Mouse (Mus musculus) limb, embryonic 13.5 days (tissue): Measurements from ENCODE around the gene C9. TPM values are rescaled to one million over a fixed set of nuclear protein-coding genes. Genes with fewer than 3 reads are reported as not detected.

ENCODE experiments used
- ATAC-seq: fragments of 200-750 bp; cut with Nextera tagmentation; 2 replicates; pipeline ENCODE4 v1.8.0; 2017; ENCODE audit warnings: low read depth, moderate number of reproducible peaks, moderate TSS enrichment; ENCODE audit not compliant: low FRiP score
- H3K27ac ChIP-seq: fragments of 300-500 bp; sonication (generic); 2 replicates; pipeline ENCODE4 v1.5.1; 2015; ENCODE audit warnings: inconsistent platforms, mild to moderate bottlenecking, moderate library complexity
- H3K27me3 ChIP-seq: fragments of 300-500 bp; sonication (generic); 2 replicates; pipeline ENCODE4 v1.6.1; 2015; ENCODE audit warnings: mild to moderate bottlenecking, inconsistent platforms
- H3K36me3 ChIP-seq: fragments of 300-500 bp; sonication (generic); 2 replicates; pipeline ENCODE4 v1.6.1; 2015; ENCODE audit warnings: inconsistent platforms, mild to moderate bottlenecking, moderate library complexity
- H3K4me1 ChIP-seq: fragments of 300-500 bp; sonication (generic); 2 replicates; pipeline ENCODE4 v1.6.1; 2015; ENCODE audit warnings: inconsistent platforms
- H3K4me2 ChIP-seq: fragments of 300-500 bp; sonication (generic); replicated peaks from 2 replicates; pipeline ENCODE4 v1.6.1; 2015; ENCODE audit warnings: inconsistent platforms, mild to moderate bottlenecking, moderate library complexity
- H3K4me3 ChIP-seq: fragments of 300-500 bp; sonication (generic); 2 replicates; pipeline ENCODE4 v1.5.1; 2015; ENCODE audit warnings: moderate library complexity, mild to moderate bottlenecking, inconsistent platforms
- H3K9ac ChIP-seq: fragments of 300-500 bp; sonication (generic); 2 replicates; pipeline ENCODE4 v1.6.1; 2015; ENCODE audit warnings: mild to moderate bottlenecking, inconsistent platforms
- H3K9me3 ChIP-seq: fragments of 300-500 bp; sonication (generic); 2 replicates; pipeline ENCODE4 v1.6.1; 2016; ENCODE audit warnings: inconsistent platforms
- WGBS: fragments of 180-500 bp; shearing (Covaris S2); methylation state at CpG from one replicate; pipeline ENCODE4 v1.1.7; 2015; 5-methylcytosine and 5-hydroxymethylcytosine counted together
- polyA plus RNA-seq: library from polyadenylated mRNA; unstranded; fragments of >200 nt; fragmentation: Nextera tagmentation; extraction: Ambion mirVana; gene quantifications from 2 replicates; pipeline ENCODE4 v1.2.1, GENCODE M21; 2015

The C9 gene
- not detected in 2 replicates for polyA plus RNA-seq

GRCm38 (mm10) chr15:6445135-6445534, at the start of gene C9:
Gene C9, plus strand, starts transcription at chr15:6445327.
- no peak within 1 kb of the TSS for H3K9ac ChIP-seq
- no peak within 1 kb of the TSS for H3K4me2 ChIP-seq
- H3K27me3 ChIP-seq: no peaks in the 10 kb centered on the region
- no peak within 1 kb of the TSS for H3K4me3 ChIP-seq
- ATAC-seq: no peak
- 70% methylated on average over 2 of the region's 2 CpGs for WGBS
- peaks cover 5% of the 10 kb centered on the region; the same call in 1 of the 2 replicates for H3K36me3 ChIP-seq
- no peaks in the 10 kb centered on the region for H3K9me3 ChIP-seq
- peaks cover 12% of the 10 kb centered on the region for H3K4me1 ChIP-seq
- no peak within 1 kb of the TSS for H3K27ac ChIP-seq

GRCm38 (mm10) chr15:6398211-6398610, 46.9 kb upstream of the C9 start:
- ATAC-seq: no peak
- H3K36me3 ChIP-seq: peaks cover 21% of the 10 kb centered on the region

GRCm38 (mm10) chr15:6398881-6399280, 46.2 kb upstream of the C9 start:
- H3K36me3 ChIP-seq: peaks cover 15% of the 10 kb centered on the region
- peaks cover 1% of the 10 kb centered on the region for H3K4me1 ChIP-seq
- ATAC-seq: no peak
- H3K9ac ChIP-seq: no peak overlapping the region
- H3K27me3 ChIP-seq: no peaks in the 10 kb centered on the region
- no peak overlapping the region for H3K27ac ChIP-seq
- H3K9me3 ChIP-seq: no peaks in the 10 kb centered on the region
- no peak overlapping the region for H3K4me3 ChIP-seq
- 53% methylated on average over 6 of the region's 6 CpGs for WGBS
- no peak overlapping the region for H3K4me2 ChIP-seq

More at GRCm38 (mm10) chr15:6398211-6398610, 46.9 kb upstream of the C9 start:
- Histone ChIP-seq H3K27ac (no peak overlapping the region), H3K9ac (no peak overlapping the region), H3K4me1 (no peaks in the 10 kb centered on the region), H3K9me3 (no peaks in the 10 kb centered on the region), H3K4me3 (no peak overlapping the region), H3K27me3 (no peaks in the 10 kb centered on the region), H3K4me2 (no peak overlapping the region)
- 83% methylated on average over 4 of the region's 4 CpGs for WGBS

GRCm38 (mm10) chr15:6400115-6400514, 45.0 kb upstream of the C9 start:
- peaks cover 8% of the 10 kb centered on the region for H3K4me1 ChIP-seq
- ATAC-seq: no peak
- no peaks in the 10 kb centered on the region for H3K27me3 ChIP-seq
- no peak overlapping the region for H3K27ac ChIP-seq
- peaks cover 12% of the 10 kb centered on the region for H3K36me3 ChIP-seq
- H3K9ac ChIP-seq: no peak overlapping the region
- H3K4me2 ChIP-seq: no peak overlapping the region
- H3K4me3 ChIP-seq: no peak overlapping the region
- WGBS: 60% methylated on average over 8 of the region's 8 CpGs
- no peaks in the 10 kb centered on the region for H3K9me3 ChIP-seq

- Histone ChIP-seq H3K36me3 (peaks cover 15% of the 10 kb centered on the region), H3K9me3 (no peaks in the 10 kb centered on the region), H3K4me3 (no peak overlapping the region), H3K9ac (no peak overlapping the region), H3K27me3 (no peaks in the 10 kb centered on the region), H3K4me1 (peaks cover 11% of the 10 kb centered on the region), H3K27ac (no peak overlapping the region), H3K4me2 (no peak overlapping the region)
- 87% methylated on average over 2 of the region's 2 CpGs for WGBS
- no peak for ATAC-seq
Measured at GRCm38 (mm10) chr15:6402433-6402832, 42.7 kb upstream of the C9 start.

GRCm38 (mm10) chr15:6404172-6404571, 41.0 kb upstream of the C9 start:
- peak; percentile 90 for ATAC-seq
- Histone ChIP-seq H3K4me1 (peaks cover 11% of the 10 kb centered on the region), H3K9ac (no peak overlapping the region), H3K36me3 (peaks cover 13% of the 10 kb centered on the region), H3K27me3 (no peaks in the 10 kb centered on the region), H3K4me2 (no peak overlapping the region), H3K4me3 (no peak overlapping the region), H3K27ac (no peak overlapping the region), H3K9me3 (no peaks in the 10 kb centered on the region)
- 52% methylated on average over 5 of the region's 5 CpGs for WGBS

- no peak overlapping the region for H3K27ac ChIP-seq
- no peak overlapping the region for H3K9ac ChIP-seq
- H3K4me2 ChIP-seq: no peak overlapping the region
- no peak for ATAC-seq
- no peaks in the 10 kb centered on the region for H3K27me3 ChIP-seq
- no peak overlapping the region for H3K4me3 ChIP-seq
- H3K36me3 ChIP-seq: peaks cover 13% of the 10 kb centered on the region
- no peaks in the 10 kb centered on the region for H3K9me3 ChIP-seq
- WGBS: 85% methylated on average over 6 of the region's 6 CpGs
- H3K4me1 ChIP-seq: peaks cover 11% of the 10 kb centered on the region
Measured at GRCm38 (mm10) chr15:6406771-6407170, 38.4 kb upstream of the C9 start.

- Histone ChIP-seq H3K27me3 (no peaks in the 10 kb centered on the region), H3K9me3 (no peaks in the 10 kb centered on the region), H3K27ac (no peak overlapping the region), H3K4me1 (peaks cover 8% of the 10 kb centered on the region), H3K4me3 (no peak overlapping the region), H3K9ac (no peak overlapping the region), H3K36me3 (peaks cover 13% of the 10 kb centered on the region), H3K4me2 (no peak overlapping the region)
- no peak for ATAC-seq
- 73% methylated on average over 8 of the region's 8 CpGs for WGBS
Measured at GRCm38 (mm10) chr15:6409031-6409430, 36.1 kb upstream of the C9 start.

- Histone ChIP-seq H3K9me3 (no peaks in the 10 kb centered on the region), H3K27ac (no peak overlapping the region), H3K36me3 (peaks cover 17% of the 10 kb centered on the region), H3K27me3 (no peaks in the 10 kb centered on the region), H3K4me2 (no peak overlapping the region), H3K4me3 (no peak overlapping the region), H3K9ac (no peak overlapping the region), H3K4me1 (0 out of 2 replicates have a peak, but pooled peaks cover 3% of the 10 kb centered on the region)
- no peak for ATAC-seq
- WGBS: 88% methylated on average over 3 of the region's 3 CpGs
Measured at GRCm38 (mm10) chr15:6410161-6410560, 35.0 kb upstream of the C9 start.

- Histone ChIP-seq H3K4me3 (no peak overlapping the region), H3K4me2 (no peak overlapping the region), H3K4me1 (0 out of 2 replicates have a peak, but pooled peaks cover 3% of the 10 kb centered on the region), H3K36me3 (peaks cover 20% of the 10 kb centered on the region), H3K9ac (no peak overlapping the region), H3K27ac (no peak overlapping the region), H3K9me3 (no peaks in the 10 kb centered on the region), H3K27me3 (no peaks in the 10 kb centered on the region)
- WGBS: 88% methylated on average over 6 of the region's 6 CpGs
- no peak for ATAC-seq
Measured at GRCm38 (mm10) chr15:6411334-6411733, 33.8 kb upstream of the C9 start.

- Histone ChIP-seq H3K4me1 (no peaks in the 10 kb centered on the region), H3K4me3 (no peak overlapping the region), H3K9me3 (no peaks in the 10 kb centered on the region), H3K27me3 (no peaks in the 10 kb centered on the region), H3K9ac (no peak overlapping the region), H3K4me2 (no peak overlapping the region), H3K27ac (no peak overlapping the region), H3K36me3 (peaks cover 38% of the 10 kb centered on the region)
- ATAC-seq: no peak
- 90% methylated on average over 5 of the region's 5 CpGs for WGBS
Measured at GRCm38 (mm10) chr15:6415317-6415716, 29.8 kb upstream of the C9 start.

GRCm38 (mm10) chr15:6431777-6432176, 13.3 kb upstream of the C9 start:
- ATAC-seq: no peak
- Histone ChIP-seq H3K9ac (no peak overlapping the region), H3K27me3 (no peaks in the 10 kb centered on the region), H3K4me3 (no peak overlapping the region), H3K27ac (no peak overlapping the region), H3K9me3 (no peaks in the 10 kb centered on the region), H3K4me1 (no peaks in the 10 kb centered on the region), H3K4me2 (no peak overlapping the region), H3K36me3 (peaks cover 81% of the 10 kb centered on the region)
- WGBS: 82% methylated on average over 7 of the region's 7 CpGs

GRCm38 (mm10) chr15:6432411-6432810, 12.7 kb upstream of the C9 start:
- Histone ChIP-seq H3K4me3 (no peak overlapping the region), H3K9ac (no peak overlapping the region), H3K4me1 (no peaks in the 10 kb centered on the region), H3K9me3 (no peaks in the 10 kb centered on the region), H3K36me3 (peaks cover 78% of the 10 kb centered on the region), H3K4me2 (no peak overlapping the region), H3K27ac (no peak overlapping the region), H3K27me3 (no peaks in the 10 kb centered on the region)
- no peak for ATAC-seq
- WGBS: 72% methylated on average over 7 of the region's 7 CpGs
